Mouse (Mus musculus): ENCODE measurements around the gene Syt8.

- no peak for TF ChIP-seq MYOD1 (IDR thresholded peaks at IDR 0.05; ENCODE audit: control insufficient read depth, insufficient read length, low read depth)
- no peak for TF ChIP-seq CTCF (IDR thresholded peaks at IDR 0.05; ENCODE audit: control insufficient read depth, insufficient read depth, insufficient read length)
Measured at GRCm38 (mm10) chr7:142385742-142386403, 48.8 kb upstream of the Syt8 start.

All from C2C12 (cell line).